Mouse (Mus musculus) cortical plate, adult 2 months (tissue): ENCODE results near the gene Evpl. TPM values are rescaled to one million over a fixed set of nuclear protein-coding genes. Genes with fewer than 3 reads are reported as not detected.
A peak's percentile ranks its signal among the peaks of the same experiment; 100 is the strongest.
"Not testable (repeated sequence)": the region's sequence is repeated elsewhere in the genome, so short reads cannot be mapped to it uniquely, and the experiment has no call there.

Experiments used
- H3K27ac ChIP-seq: fragments of 200-500 bp; 2 replicates; pipeline ENCODE4 v1.5.1; 2012; ENCODE audit warnings: low read length, control low read depth, inconsistent platforms; ENCODE audit not compliant: insufficient read depth
- H3K4me1 ChIP-seq: fragments of 200-500 bp; 2 replicates; pipeline ENCODE4 v1.6.1; 2011; ENCODE audit warnings: low read length; ENCODE audit not compliant: control insufficient read depth, insufficient read depth
- H3K4me3 ChIP-seq: fragments of 200-500 bp; 2 replicates; pipeline ENCODE4 v1.5.1; 2011; ENCODE audit warnings: mild to moderate bottlenecking, low read length, control low read depth; ENCODE audit not compliant: insufficient read depth
- CTCF ChIP-seq: fragments of 200-500 bp; IDR thresholded peaks from 2 replicates; pipeline ENCODE4 v1.5.1; 2011; ENCODE audit warnings: mild to moderate bottlenecking, control low read depth, low read length; ENCODE audit not compliant: insufficient read depth; ENCODE audit errors: extremely low read depth
- POLR2A ChIP-seq: fragments of 200-500 bp; IDR thresholded peaks from 2 replicates; pipeline ENCODE4 v1.6.1; 2011; ENCODE audit warnings: mild to moderate bottlenecking, low read length, control low read depth; ENCODE audit not compliant: insufficient read depth; ENCODE audit errors: extremely low read depth
- polyA plus RNA-seq: library from polyadenylated mRNA; depleted of rRNA; stranded (reverse); fragments of >200 nt; gene quantifications from 2 replicates; pipeline ENCODE4 v1.2.3, GENCODE M21; 2012; rRNA removed

Gene Evpl
- polyA plus RNA-seq = 0.91 and 1.0 TPM in 2 replicates

DNA sequence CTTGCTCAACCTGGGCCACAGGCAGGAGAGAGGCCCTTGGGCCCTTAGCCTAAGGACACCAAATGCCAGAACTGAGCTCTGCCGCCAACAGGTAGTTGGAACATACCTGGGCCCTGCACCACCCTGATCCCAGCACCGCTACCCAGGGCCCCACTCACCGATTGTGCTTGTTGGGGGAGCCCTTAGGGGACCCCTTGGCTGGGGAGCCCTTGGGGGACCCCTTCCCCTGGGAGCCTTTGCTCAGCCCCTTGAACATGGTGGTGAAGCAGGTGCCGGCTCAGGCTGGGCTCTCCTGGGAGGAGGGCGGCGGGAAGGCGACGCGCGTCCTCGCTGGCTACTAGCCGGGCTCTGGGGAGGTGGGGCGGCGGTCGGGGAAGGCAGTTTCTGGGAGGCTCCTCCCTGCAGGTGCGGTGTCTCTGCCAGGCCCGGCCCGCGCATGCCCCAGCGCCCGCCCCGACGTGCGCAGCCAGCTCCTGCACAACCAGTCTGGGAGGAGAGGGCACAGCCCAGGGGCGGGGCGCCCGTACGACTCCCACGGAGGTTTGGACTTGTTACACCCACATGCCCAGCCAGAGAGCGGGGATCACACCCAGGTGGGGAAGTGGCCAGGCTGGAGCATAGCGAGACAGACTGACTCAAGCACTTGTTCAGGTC is at the start of gene Evpl:
TSS of gene Evpl (minus strand) at position 336 of the 654 bp plus-strand sequence.
- H3K27ac ChIP-seq = no peak within 1 kb of the TSS
- TF ChIP-seq CTCF (no peak), POLR2A (no peak)
- no peaks in the 10 kb centered on the region for H3K4me1 ChIP-seq
- no peak within 1 kb of the TSS for H3K4me3 ChIP-seq

DNA sequence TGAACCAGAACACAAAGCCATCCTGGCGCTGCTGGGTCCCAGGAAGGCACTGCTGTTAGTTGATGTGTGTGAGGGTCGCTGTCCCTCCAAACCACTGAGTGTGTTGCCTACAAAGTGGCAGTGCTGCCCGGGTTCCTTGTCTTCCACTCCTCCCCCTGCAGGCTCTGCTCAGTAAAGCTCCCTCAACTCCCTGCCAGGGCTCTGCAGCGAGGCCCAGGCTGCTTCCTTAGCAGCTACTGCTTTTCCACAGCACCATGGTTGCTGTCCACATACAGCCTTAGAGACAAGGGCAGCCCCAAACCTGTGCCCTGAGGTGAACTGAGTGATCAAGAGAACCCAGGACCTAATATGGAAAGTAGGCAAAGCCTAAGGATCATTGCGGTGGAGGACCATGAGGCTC is 49.5 kb upstream of the Evpl start:
- no peak overlapping the region for H3K4me3 ChIP-seq
- no peaks in the 10 kb centered on the region for H3K4me1 ChIP-seq
- TF ChIP-seq CTCF = no peak
- TF ChIP-seq POLR2A = no peak
- no peak overlapping the region for H3K27ac ChIP-seq

DNA sequence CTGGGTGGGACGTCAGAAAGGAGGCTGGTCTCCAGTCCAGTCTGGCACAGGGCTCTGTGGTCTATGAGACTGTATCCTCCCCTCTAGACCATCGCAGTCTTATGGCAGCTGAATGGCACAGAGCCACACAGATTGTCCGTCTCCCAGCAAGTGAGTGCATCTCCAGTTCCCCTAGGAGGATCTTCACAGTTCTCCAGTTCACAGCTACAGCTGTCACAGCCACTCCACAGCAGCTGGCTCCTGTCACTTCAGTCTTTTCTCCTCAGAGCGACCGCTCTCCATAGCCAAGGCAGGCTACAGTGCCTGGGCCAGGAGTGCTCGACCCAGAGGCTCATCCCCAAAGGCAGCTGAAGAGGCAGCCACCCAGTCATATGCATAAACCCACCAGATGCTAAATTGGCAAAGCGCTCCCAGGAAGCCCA is 47.9 kb upstream of the Evpl start:
- no peak overlapping the region for H3K4me3 ChIP-seq
- TF ChIP-seq POLR2A (peak; percentile 8; the same call in 1 of the 2 replicates), CTCF (no peak)
- no peaks in the 10 kb centered on the region for H3K4me1 ChIP-seq
- no peak overlapping the region for H3K27ac ChIP-seq

DNA sequence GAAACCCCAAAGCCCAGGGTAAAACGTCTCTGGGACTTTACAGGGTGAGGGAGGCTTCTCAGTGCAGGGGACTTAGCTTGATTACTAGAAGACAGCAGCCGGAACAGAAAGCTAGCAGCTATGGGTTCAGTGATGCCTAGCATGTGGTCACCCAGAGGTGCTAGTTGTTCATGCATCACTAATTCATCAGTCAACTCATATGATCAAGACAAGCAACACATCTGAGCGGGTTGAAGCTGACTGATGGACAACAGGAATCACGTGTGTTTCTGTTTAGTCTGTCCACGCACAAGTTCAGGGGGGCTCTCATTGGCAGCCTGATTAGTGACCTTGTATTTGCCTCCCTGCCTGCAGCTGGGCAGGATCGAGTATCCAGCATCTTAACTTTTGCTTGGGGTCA is 46.1 kb upstream of the Evpl start:
- Histone ChIP-seq H3K4me1 (no peaks in the 10 kb centered on the region), H3K27ac (no peak overlapping the region), H3K4me3 (no peak overlapping the region)
- TF ChIP-seq CTCF (no peak), POLR2A (no peak)

DNA sequence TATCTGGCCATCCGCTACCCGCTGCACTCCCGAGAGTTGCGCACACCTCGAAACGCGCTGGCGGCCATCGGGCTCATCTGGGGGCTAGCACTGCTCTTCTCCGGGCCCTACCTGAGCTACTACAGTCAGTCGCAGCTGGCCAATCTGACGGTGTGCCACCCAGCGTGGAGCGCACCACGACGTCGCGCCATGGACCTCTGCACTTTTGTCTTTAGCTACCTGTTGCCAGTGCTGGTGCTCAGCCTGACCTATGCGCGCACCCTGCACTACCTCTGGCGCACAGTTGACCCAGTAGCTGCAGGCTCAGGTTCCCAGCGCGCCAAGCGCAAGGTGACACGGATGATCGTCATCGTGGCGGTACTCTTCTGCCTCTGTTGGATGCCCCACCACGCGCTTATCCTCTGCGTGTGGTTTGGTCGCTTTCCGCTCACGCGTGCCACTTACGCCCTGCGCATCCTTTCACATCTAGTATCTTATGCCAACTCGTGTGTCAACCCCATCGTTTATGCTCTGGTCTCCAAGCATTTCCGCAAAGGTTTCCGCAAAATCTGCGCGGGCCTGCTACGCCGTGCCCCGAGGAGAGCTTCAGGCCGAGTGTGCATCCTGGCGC is 45.1 kb upstream of the Evpl start:
- TF ChIP-seq CTCF = no peak
- no peak for TF ChIP-seq POLR2A
- Histone ChIP-seq H3K27ac (no peak overlapping the region), H3K4me1 (no peaks in the 10 kb centered on the region), H3K4me3 (no peak overlapping the region)

DNA sequence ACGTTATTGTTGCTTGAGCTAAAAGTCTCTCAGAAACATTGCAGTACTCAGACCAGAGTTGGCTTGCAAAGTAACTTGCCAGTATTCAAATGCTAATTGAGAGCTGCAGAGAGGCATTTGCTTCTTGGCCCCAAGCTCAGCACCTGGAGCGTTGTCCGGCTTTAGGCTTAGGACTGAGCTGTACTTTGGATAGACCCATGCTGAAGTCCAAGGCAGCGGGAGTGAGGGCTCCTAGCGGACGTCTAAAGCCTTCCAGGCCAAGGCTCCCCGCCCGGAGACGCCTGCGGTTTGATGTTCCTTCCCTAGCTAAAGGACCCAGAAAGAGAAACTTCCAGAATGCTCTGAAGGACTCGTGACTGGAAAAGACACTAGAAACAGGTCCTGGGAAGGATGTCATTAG is 44.2 kb upstream of the Evpl start:
- Histone ChIP-seq H3K4me3 (no peak overlapping the region), H3K4me1 (no peaks in the 10 kb centered on the region), H3K27ac (no peak overlapping the region)
- TF ChIP-seq CTCF (no peak), POLR2A (no peak)

DNA sequence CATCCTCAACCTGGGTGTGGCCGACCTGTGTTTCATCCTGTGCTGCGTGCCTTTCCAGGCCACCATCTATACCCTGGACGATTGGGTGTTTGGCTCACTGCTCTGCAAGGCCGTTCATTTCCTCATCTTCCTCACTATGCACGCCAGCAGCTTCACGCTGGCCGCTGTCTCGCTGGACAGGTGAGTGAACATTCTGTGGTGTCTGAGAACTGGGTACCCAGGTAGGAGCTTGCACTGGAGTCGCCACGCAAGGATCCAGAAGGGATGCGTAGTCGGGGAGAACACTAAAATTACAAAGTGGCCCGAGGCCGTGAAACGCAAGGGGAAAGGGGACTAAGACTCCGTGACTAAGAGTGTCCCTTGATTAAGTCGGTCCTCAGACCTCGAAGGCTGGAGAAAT is 43.8 kb upstream of the Evpl start:
- no peak for TF ChIP-seq CTCF
- no peak for TF ChIP-seq POLR2A
- Histone ChIP-seq H3K27ac (no peak overlapping the region), H3K4me3 (no peak overlapping the region), H3K4me1 (no peaks in the 10 kb centered on the region)

DNA sequence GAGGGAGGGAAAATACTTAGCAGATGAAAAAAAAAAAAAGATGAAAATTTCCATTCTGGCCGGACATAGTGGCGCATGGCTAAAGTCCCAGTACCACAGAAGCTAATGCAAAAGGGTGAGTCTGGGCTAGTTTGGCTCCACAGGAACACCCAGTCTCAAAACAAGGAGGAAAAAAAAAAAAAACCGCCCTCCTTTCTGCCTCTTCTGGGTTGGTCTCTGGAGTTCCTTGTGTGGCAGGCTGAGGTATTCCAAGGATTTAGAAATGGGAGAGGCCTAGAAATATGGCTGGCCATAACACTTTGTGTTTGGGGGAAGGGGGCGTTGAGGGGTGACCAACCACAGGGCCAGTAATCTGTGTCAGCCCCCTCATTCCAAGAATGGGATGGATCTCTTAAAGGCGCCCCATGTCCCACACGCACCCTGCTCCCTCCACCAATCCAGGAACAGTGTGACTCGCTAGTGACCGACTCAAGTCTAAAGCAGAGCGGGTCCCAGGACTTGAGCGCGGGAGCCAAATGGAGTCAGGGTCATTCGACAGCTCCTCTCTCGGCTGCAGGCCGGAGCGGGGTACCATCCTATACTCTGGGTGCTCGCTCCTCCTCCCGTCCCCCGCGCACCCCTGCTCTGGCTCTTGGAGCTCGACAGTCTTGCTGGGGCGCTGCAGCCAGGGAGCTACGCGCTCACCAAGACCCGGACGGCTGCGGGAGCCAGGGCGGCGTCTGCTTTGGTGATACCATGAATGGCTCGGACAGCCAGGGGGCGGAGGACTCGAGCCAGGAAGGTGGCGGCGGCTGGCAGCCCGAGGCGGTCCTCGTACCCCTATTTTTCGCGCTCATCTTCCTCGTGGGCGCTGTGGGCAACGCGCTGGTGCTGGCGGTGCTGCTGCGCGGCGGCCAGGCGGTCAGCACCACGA is 43.1 kb upstream of the Evpl start, which contains the start of gene Galr2:
TSS of gene Galr2 (plus strand) at position 189 of the 913 bp plus-strand sequence.
- Histone ChIP-seq H3K27ac (no peak within 1 kb of the TSS), H3K4me3 (no peak within 1 kb of the TSS), H3K4me1 (no peaks in the 10 kb centered on the region)
- TF ChIP-seq CTCF = no peak
- TF ChIP-seq POLR2A = no peak

DNA sequence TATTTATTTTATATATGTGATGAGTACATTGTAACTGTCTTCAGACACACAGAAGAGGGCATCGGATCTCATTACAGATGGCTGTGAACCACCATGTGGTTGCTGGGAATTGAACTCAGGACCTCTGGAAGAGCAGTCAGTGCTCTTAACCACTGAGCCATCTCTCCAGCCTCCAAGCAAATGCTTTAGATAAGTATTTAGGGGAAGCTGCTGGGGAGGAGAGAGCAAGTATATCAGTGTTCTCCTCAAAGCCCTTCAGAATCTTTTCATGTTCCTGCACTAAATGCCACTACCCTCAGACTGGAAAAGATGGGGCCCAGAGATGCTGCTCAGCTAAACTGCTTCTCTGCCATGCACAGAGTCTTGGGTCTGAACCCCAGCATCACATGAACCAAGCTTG is 39.3 kb upstream of the Evpl start:
- H3K4me1 ChIP-seq, H3K4me3 ChIP-seq, H3K27ac ChIP-seq: not testable (repeated sequence)

DNA sequence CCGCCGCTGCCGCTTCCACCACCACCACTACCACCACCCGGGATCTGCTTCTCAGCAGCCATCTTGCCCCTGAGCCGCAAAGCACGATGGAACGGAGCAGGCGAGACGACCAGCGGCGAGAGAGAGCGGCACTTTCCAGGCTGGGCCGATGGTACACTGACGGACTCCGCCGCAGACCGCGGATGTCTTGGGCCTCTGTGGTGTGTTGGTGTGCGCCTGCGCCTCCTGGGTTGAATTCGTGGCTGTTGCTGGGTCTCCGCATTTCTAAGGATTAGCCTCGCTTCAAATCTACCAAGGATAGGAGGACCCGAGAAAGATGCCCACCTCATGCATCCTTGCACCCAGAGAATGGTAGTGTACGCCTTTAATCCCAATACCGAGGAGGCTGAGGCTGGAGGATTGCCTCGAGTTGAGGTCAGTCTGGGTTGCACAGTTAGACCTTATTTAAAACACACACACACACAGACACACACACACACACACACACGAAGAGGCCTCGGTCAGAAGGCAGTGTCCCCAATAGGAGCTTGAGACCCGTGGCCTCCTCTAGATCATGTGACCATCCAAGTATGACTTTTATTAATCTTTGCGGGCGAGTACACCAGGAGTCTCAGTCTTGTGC is 36.3 kb upstream of the Evpl start, which contains the start of gene Srp68:
TSS of gene Srp68 (minus strand) at position 173 of the 622 bp plus-strand sequence.
- H3K4me1 ChIP-seq = peaks cover 5% of the 10 kb centered on the region
- peak within 1 kb of the TSS; percentile 45 for H3K27ac ChIP-seq
- TF ChIP-seq POLR2A = peak; percentile 92
- no peak for TF ChIP-seq CTCF
- peak within 1 kb of the TSS; percentile 66 for H3K4me3 ChIP-seq
